Mouse (Mus musculus): ENCODE results near the gene Stip1.
A peak's percentile ranks its signal among the peaks of the same experiment; 100 is the strongest.
"Not testable (repeated sequence)": the region's sequence is repeated elsewhere in the genome, so short reads cannot be mapped to it uniquely, and the experiment has no call there.

The Stip1 gene

DNA sequence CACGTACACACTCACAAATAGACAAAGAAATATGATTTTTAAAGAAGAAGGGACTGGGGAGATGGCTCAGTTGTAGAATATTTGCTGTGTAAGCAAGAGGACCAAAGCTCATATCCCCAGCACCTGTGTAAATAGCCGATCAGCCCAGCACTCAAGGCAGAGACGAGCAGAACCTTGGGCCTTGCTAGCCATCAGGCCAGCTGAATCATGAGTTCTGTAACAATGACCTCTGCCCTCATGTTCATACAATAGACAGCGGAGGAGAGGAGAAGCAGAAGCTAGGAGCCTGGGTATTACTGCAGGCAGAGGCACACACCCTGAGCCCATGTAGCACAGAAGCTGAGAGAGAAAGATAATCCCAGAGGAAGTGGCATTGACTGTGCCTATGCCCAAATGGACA lies 27.3 kb downstream of the Stip1 start:
- no peak for DNase-seq

DNA sequence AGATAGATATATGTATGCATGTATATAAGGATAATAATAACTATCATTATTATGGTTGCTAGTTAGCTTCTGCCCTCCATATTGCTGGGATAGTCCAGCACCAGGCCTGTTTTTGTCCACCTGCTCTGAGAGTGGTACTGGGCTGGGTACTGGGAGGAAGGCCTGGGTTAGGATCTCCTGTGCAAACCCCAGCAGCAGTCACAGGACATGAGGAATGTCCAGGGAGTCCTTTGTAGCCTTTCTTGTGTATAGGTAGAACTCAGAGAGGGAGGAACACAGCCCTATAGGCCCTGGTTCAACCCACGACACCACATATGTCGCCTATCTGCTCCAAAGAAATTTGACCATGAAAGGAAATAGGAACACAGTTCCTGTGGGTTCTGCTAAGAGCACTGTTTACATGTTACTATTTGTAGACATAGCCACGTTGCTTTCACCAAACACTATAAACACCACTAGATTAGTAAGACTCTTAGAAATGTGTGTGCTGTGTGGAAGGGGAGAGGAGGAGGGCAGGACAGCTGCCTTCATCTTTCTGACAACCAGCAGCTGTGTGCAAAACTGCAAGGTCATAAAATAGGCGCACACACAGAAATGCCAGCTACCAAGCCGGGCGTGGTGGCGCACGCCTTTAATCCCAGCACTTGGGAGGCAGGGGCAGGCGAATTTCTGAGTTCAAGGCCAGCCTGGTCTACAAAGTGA lies 32.7 kb downstream of the Stip1 start:
- no peak for DNase-seq

DNA sequence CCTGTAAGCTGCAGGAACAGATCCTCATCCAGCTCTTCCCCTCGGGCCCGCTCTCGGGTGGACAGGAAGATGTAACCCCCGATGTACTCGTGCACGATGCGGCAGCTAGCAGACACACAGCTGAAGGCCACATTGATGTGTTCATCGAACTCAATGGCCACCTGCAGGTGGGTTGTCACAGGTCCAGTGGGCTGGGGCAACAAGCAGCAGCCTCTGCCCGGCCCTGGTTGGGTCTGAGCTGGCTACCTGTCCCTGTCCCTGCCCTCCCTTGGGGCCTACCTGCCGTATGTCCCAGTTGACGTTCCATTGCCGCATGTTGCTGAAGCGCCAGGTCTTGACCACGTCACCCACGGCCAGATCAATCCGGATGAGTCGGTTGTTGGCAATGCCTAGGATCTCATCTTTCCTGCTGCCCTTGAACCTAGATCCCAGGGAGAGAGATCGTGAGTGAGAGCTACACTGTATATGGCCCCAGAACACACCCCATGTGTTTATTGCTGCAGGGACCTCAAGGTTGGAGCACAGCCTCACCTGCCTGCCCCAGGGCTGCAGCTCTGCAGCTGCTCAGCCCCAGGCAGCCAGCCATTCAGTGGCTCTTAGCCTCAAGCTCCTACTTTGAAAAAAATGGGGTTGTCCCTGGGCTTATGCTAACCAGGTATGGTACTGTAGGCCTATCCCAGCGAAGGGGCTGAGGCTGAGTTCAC lies 40.3 kb downstream of the Stip1 start:
- no peak for DNase-seq

DNA sequence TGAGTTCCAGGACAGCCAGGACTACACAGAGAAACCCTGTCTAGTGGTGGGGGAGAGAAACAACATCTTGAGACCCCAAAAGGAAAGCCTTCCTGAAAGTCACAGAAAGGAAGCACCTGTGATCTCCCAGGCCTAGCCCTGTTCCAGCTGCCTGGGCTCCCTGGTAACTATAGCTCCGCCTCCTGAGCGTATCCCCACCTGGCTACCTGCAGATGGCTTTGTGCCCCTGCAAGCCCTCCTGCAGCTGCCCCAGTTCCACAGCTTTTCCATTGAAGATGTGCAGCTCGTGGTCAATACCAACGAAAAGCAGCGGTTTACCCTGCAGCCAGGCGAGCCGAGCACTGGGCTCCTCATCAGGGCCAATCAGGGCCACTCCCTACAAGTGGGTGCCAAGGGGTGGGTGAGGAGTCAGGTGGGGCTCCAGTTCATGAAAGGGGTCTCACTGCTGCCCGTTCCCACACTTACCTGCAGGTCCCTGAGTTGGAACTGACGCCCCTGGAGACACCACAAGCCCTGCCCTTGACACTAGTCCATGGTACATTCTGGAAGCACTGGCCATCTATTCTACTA lies 42.0 kb downstream of the Stip1 start:
- no peak for DNase-seq

DNA sequence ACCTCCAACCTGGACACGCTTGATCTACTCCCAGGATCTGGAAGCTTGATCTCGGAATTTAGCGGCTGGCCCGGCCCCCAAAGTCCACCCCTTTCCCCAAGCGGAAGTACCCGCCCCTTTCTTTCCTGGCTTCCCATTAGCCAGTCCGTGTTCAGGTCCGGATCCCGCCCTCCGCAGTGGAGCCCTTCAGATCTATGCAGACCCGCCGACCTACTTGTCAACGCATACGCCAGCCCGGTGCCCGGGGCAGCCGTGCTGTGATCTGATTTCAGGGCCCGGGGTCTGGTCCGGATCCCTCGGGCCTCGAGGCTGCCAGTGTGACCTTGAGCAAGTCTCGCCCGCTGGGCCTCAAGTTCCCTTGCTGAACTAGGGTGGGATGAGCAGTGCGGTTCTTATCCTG lies 43.8 kb downstream of the Stip1 start, which contains the start of the genes Nudt22 and Trpt1:
TSS of gene Nudt22 (minus strand) at position 112 of the 400 bp plus-strand sequence.
TSS of gene Trpt1 (plus strand) at position 126 of the 400 bp plus-strand sequence.
- DNase-seq: peak; percentile 88

DNA sequence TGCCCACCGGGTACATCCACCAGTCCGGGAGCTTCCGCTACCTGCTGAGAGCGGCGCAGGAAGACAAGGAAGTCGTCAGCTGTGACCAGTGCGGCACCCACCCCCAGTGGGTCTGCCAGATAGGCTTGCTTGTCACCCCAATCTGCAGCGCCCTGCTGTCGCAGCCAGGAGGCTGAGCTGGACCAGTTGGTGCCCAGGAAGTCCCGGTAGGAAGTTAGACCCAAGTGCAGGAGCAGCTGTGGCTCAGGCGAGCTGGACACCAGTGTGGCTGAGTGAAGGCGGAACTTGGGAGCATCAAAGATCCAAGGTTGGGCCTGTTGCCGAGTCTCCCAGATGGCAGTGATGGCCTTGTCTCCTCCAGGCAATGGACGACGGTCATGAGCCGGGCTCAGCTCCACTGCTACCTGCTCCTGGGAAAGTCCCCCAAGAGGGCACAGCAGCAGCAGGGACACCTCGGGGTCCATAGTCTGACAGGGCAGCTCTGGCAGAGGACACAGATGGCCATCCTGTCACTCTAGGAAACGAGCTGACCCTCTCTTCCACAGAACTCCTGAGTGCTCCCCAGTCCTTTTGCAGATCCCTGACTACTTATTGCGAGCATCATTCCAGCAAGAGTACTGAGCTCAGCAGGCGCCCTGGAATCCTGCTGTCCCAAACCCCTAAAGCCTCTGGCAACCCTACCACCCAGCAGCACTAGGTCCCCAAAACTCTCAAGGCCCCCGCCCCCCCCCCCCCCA lies 44.3 kb downstream of the Stip1 start:
- DNase-seq: no peak

DNA sequence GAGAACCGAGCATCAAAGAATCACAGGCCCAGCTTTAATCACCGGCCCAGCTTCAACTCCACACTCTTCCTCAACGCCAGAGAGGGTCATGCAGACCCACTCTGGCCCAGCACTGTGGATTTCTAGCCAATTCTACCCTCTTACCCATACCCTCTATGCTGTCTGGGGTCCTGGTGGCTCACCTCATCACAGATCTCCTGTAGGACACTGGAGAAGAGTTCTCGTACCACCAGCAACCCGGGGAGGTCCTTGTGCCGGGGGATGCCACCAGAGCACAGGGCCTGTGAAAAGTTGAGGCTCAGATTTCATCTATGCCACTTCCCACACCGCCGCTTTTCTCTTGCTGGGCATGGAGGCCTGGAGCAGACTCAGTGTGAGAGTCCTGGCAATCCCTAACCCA lies 45.3 kb downstream of the Stip1 start:
- no peak for DNase-seq

DNA sequence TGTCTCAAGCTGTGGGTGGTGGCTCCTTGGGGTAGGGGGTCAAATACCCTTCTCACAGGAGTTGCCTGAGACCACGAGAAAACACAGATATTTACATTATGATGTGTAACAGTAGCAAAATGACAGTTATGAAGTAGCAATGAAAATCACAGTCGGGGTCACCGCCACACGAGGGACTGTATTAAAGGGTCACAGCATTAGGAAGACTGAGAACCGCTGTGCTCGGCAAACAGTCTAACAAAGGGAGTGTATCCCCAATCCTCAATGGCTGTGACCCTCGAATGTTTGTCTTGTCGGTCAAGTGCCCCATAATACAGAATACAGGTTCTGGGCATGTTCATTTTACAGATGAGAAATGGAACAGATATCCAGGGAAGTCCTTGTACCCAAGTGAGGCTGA lies 45.8 kb downstream of the Stip1 start:
- DNase-seq: no peak

DNA sequence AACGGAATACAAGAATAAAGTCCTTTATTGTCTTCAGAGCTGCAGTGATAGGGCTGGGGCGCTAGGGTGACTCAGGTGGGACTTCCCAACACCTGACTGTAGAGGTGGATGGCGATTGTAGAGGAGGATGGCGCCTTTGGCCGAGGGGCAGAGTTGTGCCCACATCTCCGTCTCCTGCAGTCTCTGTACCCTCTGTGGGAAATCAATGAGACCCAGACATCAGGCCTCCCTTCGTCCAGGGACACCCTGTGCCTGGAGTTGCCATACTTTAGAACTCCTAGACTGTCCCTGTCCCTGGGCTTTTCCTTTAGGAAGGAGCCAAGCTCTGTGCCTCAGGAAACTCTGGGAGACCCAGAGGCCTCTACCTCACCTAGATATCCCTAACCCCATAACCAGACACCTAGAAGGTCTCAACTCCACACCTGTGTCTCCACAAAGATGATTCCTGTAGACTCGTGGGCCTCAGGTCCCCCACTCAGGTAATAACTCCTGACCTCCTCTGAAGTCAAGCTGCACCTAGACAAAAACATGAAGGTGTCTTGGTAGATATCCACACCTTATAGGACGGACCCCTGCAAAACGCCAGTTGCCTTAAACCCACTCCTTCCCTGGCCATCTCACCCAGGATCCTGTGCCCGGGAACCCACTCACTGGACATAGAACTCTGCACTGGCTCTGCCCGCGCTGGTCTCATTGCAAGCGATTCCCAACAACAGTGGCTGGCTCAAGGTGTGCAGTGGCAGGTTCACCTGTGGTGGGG lies 46.6 kb downstream of the Stip1 start:
- no peak for DNase-seq

DNA sequence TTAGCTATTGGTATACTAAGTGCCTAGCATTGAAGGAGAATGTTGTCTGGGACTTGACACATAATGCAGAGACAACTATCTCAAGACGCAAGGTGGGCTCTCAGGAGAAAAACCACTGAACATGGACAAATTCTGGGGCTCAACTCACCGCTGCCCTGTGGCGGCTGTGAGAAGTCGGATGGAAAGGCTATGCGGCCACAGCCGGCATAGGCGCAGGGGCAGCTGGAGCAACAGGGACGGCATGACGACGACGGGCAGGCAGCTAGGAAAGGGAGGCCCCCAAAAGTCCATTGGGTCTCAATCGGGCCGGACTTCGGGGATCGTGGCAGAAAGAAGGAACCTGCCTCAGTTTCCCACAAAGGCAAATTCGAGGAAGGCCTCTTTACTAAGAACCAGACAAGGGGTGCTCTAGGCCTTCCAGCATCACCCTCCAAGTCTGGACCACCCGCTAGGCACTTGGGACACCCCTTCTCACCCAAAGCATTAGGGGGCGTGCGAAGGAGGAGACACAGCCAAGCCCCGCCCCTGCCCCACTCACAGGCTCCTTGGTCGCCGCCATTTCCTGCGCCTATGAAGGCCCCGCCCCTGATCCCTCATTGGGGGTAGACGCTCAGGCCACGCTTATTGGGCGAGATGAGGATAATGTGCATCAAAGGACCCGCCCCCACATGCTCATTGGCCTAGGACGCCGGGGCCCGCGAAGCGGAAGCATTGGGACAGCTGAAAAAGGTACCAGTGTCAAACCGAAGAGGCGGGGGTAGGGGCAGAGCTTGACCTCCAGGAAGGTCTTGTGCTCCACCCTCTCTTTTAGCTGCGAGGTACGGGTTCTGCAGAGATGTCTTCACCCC lies 47.5 kb downstream of the Stip1 start, which contains the start of gene Dnajc4:
TSS of gene Dnajc4 (minus strand) at position 562 of the 848 bp plus-strand sequence.
- DNase-seq: peak; percentile 96

DNA sequence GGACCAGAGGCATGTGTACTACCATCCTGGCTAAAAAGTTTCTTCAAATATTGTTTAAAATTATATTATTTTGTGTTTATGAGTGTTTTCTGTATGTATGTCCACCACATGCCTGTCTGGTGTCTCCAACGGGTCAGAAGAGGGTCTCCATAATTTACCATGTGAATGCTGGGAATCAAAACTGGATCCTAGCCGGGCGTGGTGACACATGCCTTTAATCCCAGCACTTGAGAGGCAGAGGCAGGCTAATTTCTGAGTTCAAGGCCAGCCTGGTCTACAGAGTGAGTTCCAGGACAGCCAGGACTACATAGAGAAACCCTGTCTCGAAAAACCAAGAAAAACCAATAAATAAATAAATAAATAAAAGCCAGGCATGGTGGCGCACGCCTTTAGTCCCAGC lies 48.6 kb downstream of the Stip1 start:
- DNase-seq: not testable (repeated sequence)

DNA sequence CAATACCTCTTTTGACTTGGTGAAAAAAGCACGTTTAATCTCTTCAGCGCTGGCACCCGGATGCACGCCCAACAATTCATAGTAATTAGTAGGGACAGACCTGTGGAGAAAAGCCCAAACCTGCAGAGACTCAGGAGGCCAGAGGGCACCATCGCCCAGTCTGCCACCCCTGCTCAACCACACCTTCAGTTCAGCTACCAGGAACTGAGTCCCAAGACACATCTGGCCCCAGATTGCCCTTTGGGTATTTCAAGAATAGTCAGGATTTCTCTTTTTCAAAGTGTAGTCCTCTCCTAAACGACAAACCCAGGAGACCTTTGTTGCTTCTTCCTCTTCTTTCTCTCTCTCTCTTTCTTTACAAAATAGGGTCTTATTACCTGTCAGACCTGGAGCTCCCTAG lies 49.1 kb downstream of the Stip1 start:
- DNase-seq: no peak

DNA sequence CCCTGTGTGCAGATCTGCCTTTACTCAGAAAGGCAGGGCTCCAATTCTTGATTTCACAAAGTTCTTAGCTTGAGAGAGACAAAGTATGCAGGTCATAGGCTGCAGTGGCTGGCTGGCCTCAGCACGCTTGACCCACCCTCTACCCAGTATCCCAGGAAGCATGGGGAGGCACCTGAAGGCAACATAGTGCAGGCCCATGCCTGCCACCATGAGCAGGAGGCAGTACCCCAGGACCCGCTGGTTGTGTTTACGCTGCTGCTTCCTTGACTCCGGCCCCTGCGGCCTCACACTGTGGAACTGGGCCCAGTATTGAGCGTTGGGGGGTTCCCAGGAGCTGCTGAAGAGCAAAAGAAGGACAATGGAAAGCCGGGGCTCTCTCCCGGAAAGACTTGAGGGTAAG lies 50.5 kb downstream of the Stip1 start:
- DNase-seq: no peak

DNA sequence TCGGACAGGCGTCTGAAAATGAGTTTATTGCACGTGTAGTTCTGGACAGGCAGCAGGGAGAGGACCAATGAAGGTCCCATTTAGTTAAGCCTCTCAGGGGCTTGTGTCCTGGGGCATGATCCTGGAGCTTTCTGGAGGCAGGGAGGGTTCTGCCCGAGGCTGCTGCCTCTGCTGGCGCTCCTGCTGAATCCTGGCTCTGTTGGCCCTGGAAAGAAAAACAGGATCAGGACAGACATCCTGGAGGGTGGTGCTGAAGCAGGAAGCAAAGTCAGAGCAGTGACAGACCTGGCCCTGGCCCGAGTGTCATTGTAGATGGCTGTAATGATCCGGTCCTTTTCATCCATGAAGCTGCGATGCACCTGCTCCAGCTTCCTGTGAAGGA lies 51.9 kb downstream of the Stip1 start:
- DNase-seq: no peak

DNA sequence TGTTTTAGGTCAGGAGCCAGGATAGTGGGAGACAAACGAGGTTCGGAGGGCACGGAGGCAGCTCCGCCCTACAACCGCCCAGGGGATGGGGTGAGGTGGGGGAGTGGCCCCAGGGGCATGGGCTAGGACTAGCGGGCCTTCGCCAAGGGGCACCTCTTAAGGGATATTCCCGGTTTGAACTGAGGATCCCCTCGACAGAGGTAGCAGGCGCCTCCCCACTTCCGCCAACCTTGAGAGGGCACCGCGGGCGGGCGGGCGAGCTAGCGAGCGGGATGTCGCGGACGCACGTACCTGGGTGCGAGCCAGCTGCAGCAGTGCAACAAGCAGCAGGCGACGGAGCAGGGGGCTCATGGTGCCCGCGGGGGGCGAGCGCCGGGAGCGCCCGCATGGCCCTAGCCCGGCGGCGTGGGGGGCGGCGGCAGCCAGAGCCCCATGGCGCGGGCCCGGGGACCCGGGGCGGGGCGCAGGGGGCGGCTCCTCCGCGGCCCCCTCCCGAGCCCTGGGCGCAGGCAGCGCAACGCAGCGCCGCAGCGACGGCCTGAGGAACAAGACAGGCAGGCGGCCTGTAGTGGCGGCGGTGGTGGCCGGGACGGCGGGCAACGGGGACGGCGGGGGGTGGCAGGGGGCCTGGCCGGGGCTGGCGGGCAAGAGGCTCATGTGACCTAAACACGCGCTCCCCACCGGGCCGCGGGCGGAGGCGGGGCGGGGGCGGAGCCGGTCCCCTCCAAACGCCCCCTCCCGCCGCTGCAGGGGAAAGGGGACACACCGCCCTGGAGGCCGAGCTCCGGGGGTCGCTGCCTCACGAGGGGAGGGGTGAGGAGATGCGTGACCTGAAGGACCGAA lies 52.5 kb downstream of the Stip1 start, which contains the start of gene Vegfb:
TSS of gene Vegfb (minus strand) at position 591 of the 843 bp plus-strand sequence.
- peak; percentile 68 for DNase-seq

DNA sequence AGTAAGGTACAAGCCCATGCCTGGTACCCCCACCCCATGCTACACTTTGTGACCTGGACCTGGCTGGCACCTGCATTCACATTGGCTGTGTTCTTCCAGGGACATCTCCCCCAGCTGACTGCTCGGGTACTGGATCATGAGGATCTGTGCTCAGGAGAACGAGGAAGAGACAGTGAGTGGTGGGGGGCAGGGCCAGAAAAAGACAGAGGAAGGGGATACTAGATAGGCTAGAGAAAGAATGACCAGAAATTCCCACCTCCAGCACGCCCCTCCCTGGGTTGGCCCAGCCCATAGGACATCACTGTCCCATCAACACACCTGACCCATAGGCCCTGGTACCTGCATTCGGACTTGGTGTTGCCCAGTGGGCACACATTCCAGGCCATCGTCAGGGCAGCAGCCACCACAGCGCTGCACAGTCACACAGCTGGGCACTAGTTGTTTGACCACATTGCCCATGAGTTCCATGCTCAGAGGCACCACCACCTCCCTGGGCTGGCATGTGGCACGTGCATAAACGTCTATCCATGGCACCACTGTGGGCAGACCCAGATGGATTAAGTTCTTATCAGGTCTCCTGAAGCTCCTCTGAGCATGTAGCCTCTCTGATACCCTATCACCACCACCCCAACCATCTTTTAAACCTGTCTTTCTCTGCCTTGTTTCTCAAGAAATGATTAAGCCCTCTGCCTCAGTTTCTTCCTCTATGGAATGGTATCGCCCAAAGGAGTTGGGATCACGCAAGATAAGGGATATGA lies 53.6 kb downstream of the Stip1 start:
- no peak for DNase-seq

DNA sequence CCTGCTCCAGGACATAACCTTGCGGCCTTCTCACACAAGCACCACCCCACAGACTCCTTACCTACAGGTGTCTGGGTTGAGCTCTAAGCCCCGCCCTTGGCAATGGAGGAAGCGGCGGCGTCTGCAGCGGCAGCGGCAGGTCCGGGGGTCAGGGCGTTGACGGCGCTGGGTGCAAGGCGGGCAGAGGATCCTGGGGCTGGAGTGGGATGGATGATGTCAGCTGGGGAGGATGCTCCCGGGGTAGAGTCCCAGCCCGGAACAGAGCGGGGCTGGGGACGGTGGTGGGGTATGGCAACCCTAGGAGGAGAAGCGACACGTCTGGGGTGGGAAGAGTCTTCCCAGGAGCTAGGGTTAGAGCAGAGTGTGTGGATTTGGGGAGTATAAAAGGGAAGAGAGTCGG lies 54.5 kb downstream of the Stip1 start:
- no peak for DNase-seq

DNA sequence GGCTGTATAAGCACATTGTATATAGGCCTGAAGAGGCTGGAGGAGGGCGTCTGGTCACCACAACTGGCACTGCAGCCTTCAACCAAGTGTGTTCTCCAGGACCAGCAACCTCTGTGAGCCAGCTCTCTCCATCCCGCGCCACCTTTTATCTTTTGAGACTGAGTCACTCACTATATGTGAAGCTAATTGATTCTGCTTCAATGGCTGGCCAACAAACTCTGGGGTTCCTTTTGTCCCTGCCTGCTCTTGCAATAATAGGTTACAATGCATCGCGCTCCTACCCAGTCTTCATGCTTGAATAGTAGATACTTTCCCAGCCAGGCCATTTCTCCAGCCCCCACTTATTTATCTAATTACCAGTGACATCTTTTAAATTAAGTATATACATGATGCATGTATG lies 56.1 kb downstream of the Stip1 start:
- DNase-seq: no peak

DNA sequence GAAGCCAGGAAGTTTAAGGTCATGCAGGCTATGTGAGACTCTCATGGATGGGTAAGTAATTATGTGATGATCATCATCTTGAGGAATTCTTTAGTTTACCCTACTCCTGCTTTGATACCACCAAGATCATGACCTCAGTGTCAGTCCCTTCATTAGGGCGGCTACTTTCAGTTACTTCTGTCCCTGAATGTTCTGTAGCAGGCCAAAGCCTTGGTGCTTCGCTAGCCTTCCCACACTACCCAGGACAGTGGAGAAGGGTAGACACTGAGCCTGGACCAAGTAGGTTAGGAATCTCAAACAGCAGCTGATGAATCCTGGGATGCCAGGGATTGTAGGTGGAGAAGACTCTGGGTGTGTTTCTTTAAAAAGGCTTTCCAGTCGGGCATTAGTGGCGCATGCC lies 58.3 kb downstream of the Stip1 start:
- no peak for DNase-seq

All from lung, postnatal 14 days (tissue).